Mouse (Mus musculus) thymus, adult 2 months (tissue): ENCODE data around the gene Ntan1.

Experiments
- CTCF ChIP-seq: fragments of 200-500 bp; IDR thresholded peaks from 2 replicates; pipeline ENCODE4 v1.5.1; 2012; ENCODE audit warnings: mild to moderate bottlenecking, control low read depth, low read length, moderate library complexity, borderline replicate concordance; ENCODE audit not compliant: control insufficient read depth, poor library complexity, insufficient read depth; ENCODE audit errors: extremely low read depth
- POLR2A ChIP-seq: fragments of 200-500 bp; IDR thresholded peaks from 2 replicates; pipeline ENCODE4 v1.6.1; 2012; ENCODE audit warnings: mild to moderate bottlenecking, low read length, control low read depth, moderate library complexity; ENCODE audit not compliant: control insufficient read depth, poor library complexity, insufficient read depth; ENCODE audit errors: extremely low read depth

DNA sequence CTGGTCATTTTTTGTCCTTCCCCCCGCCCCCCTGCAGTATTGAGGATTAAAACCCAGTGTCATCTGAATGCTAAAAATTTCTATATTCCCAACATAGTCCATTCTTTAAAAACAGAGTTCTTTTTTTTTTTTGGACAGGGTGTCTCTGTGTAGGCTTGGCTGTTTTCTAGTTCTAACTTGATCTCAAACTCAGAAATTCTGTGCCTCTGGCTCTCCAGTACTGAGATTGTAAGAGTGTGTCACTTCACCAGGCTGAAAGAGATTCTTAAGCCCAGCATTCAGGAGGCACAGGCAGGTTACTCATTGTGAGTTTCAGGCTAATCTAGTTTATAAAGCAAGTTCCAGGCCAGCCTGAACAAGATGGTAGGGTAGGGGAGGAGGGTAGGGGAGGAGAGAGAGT lies 28.0 kb downstream of the Ntan1 start:
- TF ChIP-seq CTCF (no peak), POLR2A (no peak)
